Mouse (Mus musculus): Measurements from ENCODE around the gene Far2. TPM values are rescaled to one million over a fixed set of nuclear protein-coding genes. Genes with fewer than 3 reads are reported as not detected.

Far2 gene
- not detected in 2 replicates for polyA plus RNA-seq (2012; ENCODE audit: insufficient read depth, insufficient read length, missing spikeins)

DNA sequence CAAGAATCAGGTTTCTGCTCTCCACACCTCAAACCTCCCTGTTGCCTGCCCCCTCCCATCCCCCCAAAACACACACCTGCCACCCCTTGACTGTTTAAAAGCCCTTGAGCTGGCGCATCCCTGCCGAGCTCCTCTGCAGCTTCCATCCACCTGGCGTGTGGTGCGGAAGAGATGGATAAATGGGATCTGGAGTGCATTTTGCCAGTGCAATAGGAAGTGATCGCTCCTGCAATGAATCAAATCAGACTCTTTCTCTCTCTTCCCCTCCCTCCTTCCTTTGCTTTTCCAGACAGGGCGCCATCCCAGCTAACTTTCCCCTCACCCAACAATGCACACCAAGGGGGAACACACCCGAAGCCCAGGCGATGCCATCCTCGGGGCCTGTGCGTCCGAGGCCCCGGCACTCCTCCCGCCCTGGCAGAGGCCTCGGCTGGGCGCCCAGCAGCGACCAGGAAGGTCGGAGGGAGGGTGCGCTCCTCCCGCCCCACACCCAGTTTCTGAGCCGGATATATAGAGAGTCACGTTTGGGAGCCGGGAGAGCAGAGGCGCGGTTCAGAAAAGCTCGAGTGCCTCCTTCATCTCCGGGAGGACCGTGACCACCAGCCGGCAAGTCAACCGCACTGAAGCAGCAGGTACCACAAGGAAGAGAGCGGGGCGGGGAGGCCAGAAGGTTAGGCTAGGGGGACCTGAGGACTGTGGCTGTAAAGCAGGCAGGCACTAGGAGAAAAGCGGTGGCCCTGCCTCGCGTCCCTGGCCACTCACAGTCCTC, at the start of gene Far2:
Far2 (plus strand) TSS at position 379 of the 769 bp plus-strand sequence.
- no peaks in the 10 kb centered on the region for H3K4me1 ChIP-seq (ENCODE audit: control insufficient read depth, insufficient read depth, low read length)
- no peak for TF ChIP-seq CTCF (IDR thresholded peaks at IDR 0.05; ENCODE audit: low read depth, low read length)
- no peak for TF ChIP-seq POLR2A (IDR thresholded peaks at IDR 0.05; ENCODE audit: borderline replicate concordance, low read depth, low read length)
- H3K4me3 ChIP-seq (ENCODE audit: insufficient read depth, low read length): no peak within 1 kb of the TSS
- no peak within 1 kb of the TSS for H3K27ac ChIP-seq (ENCODE audit: insufficient read depth, low read depth, low read length)

DNA sequence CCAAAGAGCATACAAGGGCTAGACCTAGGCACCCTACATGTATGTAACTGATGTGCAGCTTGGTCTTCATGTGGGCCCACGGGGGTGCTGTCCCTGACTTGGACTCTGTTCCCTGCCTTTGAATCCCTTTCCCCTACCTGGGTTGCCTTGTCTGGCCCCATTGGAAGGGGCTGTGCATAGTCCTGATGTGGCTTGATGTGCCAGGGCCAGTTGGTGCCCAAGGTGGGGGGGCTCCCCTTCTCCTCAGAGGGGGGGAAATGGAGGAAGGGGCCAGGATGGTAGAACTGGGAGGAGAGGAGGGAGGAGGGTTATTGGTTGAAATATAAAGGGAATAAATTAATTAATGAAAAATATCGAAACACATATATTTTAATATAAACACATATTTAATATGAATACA, 46.6 kb upstream of the Far2 start:
- TF ChIP-seq CTCF (IDR thresholded peaks at IDR 0.05; ENCODE audit: low read depth, low read length) (no peak), POLR2A (IDR thresholded peaks at IDR 0.05; ENCODE audit: borderline replicate concordance, low read depth, low read length) (no peak)

GRCm38 (mm10) chr6:148001071-148001470, 46.0 kb upstream of the Far2 start:
- TF ChIP-seq CTCF (IDR thresholded peaks at IDR 0.05; ENCODE audit: low read depth, low read length) (no peak), POLR2A (IDR thresholded peaks at IDR 0.05; ENCODE audit: borderline replicate concordance, low read depth, low read length) (no peak)

More for the DNA sequence above, 46.6 kb upstream of the Far2 start:
- Histone ChIP-seq H3K27ac (ENCODE audit: insufficient read depth, low read depth, low read length) (no peak overlapping the region), H3K4me1 (ENCODE audit: control insufficient read depth, insufficient read depth, low read length) (no peaks in the 10 kb centered on the region), H3K4me3 (ENCODE audit: insufficient read depth, low read length) (no peak overlapping the region)

DNA sequence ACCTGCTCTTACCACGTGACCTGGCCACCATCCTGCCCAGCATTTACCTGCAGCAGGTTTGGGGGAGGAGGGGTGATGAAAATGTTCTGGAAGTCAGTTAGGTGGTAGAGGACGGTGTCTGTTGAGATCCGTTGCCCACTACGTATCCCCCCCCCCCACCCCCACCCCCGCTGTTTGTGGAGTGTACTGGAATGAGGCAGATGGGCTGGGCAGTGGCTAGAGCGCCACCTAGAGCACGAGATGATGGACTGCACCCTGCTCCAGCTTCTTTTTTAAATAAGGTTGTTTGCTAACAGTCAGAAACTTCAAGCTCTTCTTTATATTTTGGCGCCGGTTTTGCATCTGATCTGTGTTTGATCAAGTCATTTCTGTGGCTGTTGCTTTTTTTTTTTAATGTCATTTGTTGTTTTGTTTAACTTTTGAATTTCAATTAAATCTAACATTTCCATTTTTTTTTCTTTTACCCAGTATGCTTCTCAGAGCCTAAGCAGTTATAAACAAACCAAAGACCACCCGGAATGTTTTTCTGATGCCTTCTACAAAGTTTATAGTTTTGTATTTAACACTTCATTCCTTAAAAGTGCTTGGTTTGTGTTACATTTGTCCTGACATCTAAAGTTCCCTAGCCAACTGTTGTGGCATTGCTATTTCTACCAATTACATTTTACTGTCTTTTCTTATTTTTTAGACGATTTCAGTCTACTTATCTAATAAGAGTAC, 40.8 kb upstream of the Far2 start:
- Histone ChIP-seq H3K27ac (ENCODE audit: insufficient read depth, low read depth, low read length) (no peak overlapping the region), H3K4me1 (ENCODE audit: control insufficient read depth, insufficient read depth, low read length) (no peaks in the 10 kb centered on the region), H3K4me3 (ENCODE audit: insufficient read depth, low read length) (no peak overlapping the region)
- TF ChIP-seq CTCF (IDR thresholded peaks at IDR 0.05; ENCODE audit: low read depth, low read length) (no peak), POLR2A (IDR thresholded peaks at IDR 0.05; ENCODE audit: borderline replicate concordance, low read depth, low read length) (no peak)

More at GRCm38 (mm10) chr6:148001071-148001470, 46.0 kb upstream of the Far2 start:
- H3K4me3 ChIP-seq (ENCODE audit: insufficient read depth, low read length): no peak overlapping the region
- no peaks in the 10 kb centered on the region for H3K4me1 ChIP-seq (ENCODE audit: control insufficient read depth, insufficient read depth, low read length)
- no peak overlapping the region for H3K27ac ChIP-seq (ENCODE audit: insufficient read depth, low read depth, low read length)

GRCm38 (mm10) chr6:148040759-148041158, 6.3 kb upstream of the Far2 start:
- TF ChIP-seq POLR2A (IDR thresholded peaks at IDR 0.05; ENCODE audit: borderline replicate concordance, low read depth, low read length) (no peak), CTCF (IDR thresholded peaks at IDR 0.05; ENCODE audit: low read depth, low read length) (no peak)
- Histone ChIP-seq H3K27ac (ENCODE audit: insufficient read depth, low read depth, low read length) (no peak overlapping the region), H3K4me3 (ENCODE audit: insufficient read depth, low read length) (no peak overlapping the region), H3K4me1 (ENCODE audit: control insufficient read depth, insufficient read depth, low read length) (no peaks in the 10 kb centered on the region)

GRCm38 (mm10) chr6:148047650-148047988, 560 bp downstream of the Far2 start:
- no peak overlapping the region for H3K4me3 ChIP-seq (ENCODE audit: insufficient read depth, low read length)
- no peak overlapping the region for H3K27ac ChIP-seq (ENCODE audit: insufficient read depth, low read depth, low read length)
- no peaks in the 10 kb centered on the region for H3K4me1 ChIP-seq (ENCODE audit: control insufficient read depth, insufficient read depth, low read length)
- no peak for TF ChIP-seq CTCF (IDR thresholded peaks at IDR 0.05; ENCODE audit: low read depth, low read length)
- no peak for TF ChIP-seq POLR2A (IDR thresholded peaks at IDR 0.05; ENCODE audit: borderline replicate concordance, low read depth, low read length)

DNA sequence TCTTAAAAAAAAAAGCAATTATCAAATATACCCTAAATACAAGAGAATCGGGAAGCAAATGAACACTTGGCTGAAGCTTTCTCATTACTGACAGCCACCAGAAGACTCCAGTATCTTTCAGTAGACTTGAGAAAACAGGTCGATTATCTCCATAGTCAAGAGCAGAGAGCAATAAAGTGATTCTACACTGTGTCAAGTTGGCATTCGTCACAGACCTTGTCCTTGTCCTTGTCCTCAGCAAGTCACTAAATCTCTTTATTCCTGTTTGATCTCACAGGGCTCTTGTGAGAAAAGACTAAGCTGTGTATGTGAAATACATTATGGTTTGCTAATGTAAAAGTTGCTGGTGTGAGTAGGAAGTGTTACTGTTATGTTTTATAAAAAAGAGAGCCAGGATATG, 16.1 kb downstream of the Far2 start:
- H3K4me3 ChIP-seq (ENCODE audit: insufficient read depth, low read length): no peak overlapping the region
- no peak overlapping the region for H3K27ac ChIP-seq (ENCODE audit: insufficient read depth, low read depth, low read length)
- TF ChIP-seq POLR2A (IDR thresholded peaks at IDR 0.05; ENCODE audit: borderline replicate concordance, low read depth, low read length) (no peak), CTCF (IDR thresholded peaks at IDR 0.05; ENCODE audit: low read depth, low read length) (no peak)
- H3K4me1 ChIP-seq (ENCODE audit: control insufficient read depth, insufficient read depth, low read length): no peaks in the 10 kb centered on the region

GRCm38 (mm10) chr6:148066267-148066666, 19.2 kb downstream of the Far2 start:
- TF ChIP-seq CTCF (IDR thresholded peaks at IDR 0.05; ENCODE audit: low read depth, low read length) (no peak), POLR2A (IDR thresholded peaks at IDR 0.05; ENCODE audit: borderline replicate concordance, low read depth, low read length) (no peak)
- no peaks in the 10 kb centered on the region for H3K4me1 ChIP-seq (ENCODE audit: control insufficient read depth, insufficient read depth, low read length)
- H3K27ac ChIP-seq (ENCODE audit: insufficient read depth, low read depth, low read length): no peak overlapping the region

DNA sequence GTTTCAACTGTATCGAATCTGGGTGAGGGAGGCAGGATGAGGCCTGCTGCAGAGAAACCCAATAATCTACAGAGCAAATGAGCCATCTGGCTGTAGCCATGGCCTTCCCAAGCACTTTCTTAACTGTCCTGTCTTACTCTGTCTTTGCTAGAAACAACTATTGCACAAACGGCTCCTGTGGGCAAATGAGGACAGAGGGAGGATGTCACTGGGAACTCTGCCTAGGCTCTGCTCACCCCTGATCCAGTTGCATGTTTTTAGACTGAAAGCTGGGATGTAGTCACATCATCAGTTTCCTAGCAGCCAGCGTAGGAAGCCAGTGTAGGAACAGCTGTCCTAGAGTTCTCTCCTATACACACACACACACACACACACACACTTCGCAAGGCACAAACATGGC, 21.7 kb downstream of the Far2 start:
- no peaks in the 10 kb centered on the region for H3K4me1 ChIP-seq (ENCODE audit: control insufficient read depth, insufficient read depth, low read length)
- H3K4me3 ChIP-seq (ENCODE audit: insufficient read depth, low read length): no peak overlapping the region
- no peak overlapping the region for H3K27ac ChIP-seq (ENCODE audit: insufficient read depth, low read depth, low read length)
- TF ChIP-seq CTCF (IDR thresholded peaks at IDR 0.05; ENCODE audit: low read depth, low read length): no peak
- TF ChIP-seq POLR2A (IDR thresholded peaks at IDR 0.05; ENCODE audit: borderline replicate concordance, low read depth, low read length): no peak

More at GRCm38 (mm10) chr6:148066267-148066666, 19.2 kb downstream of the Far2 start:
- H3K4me3 ChIP-seq (ENCODE audit: insufficient read depth, low read length): no peak overlapping the region

DNA sequence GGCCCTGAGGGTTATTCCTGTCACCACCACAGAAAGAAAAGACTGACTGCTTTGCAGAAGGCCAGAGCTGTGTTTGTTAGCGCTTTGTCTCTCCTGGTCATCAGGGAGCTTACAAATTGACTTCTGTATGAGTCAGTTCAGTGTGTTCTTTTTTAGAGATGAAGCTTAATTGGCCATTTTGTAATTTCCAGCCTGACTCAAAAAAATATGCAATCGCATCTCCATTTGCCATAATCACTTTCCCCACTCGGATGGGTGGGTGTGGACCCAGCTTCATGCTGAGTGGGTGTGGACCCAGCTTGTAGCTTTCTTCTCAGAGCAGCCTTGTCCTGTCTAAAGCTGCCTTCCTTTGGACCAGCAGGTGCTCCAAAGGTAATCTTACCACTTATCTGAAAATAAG, 26.5 kb downstream of the Far2 start:
- Histone ChIP-seq H3K27ac (ENCODE audit: insufficient read depth, low read depth, low read length) (no peak overlapping the region), H3K4me1 (ENCODE audit: control insufficient read depth, insufficient read depth, low read length) (no peaks in the 10 kb centered on the region), H3K4me3 (ENCODE audit: insufficient read depth, low read length) (no peak overlapping the region)
- TF ChIP-seq POLR2A (IDR thresholded peaks at IDR 0.05; ENCODE audit: borderline replicate concordance, low read depth, low read length): no peak
- no peak for TF ChIP-seq CTCF (IDR thresholded peaks at IDR 0.05; ENCODE audit: low read depth, low read length)

All from bone marrow macrophage, adult 2 months (primary cell).